Mouse (Mus musculus): ENCODE results near the gene Rab5a. TPM values are rescaled to one million over a fixed set of nuclear protein-coding genes. Genes with fewer than 3 reads are reported as not detected.
"Not testable (repeated sequence)": the region's sequence is repeated elsewhere in the genome, so short reads cannot be mapped to it uniquely, and the experiment has no call there.

The Rab5a gene
- polyA plus RNA-seq, 1 experiment from 2014 or later: 107 TPM

DNA sequence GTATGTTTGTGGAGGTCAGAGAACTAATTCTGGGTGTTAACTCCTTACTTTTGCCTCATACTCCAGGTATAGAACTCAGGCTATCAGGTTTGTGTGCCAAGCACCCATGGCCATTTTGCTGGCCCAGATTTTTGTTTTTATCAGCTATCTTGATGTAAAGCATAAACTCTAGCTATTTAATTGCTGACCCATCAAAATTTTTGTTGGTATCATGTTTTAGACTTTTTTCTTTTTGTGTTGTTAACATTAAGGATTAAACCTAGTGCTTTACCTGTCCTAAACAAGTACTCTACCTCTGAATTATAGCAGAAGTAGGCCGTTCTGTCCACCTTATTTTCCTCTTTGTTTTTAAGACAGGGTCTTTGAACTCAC, 10.0 kb downstream of the Rab5a start:
- no peak overlapping the region for H3K27ac ChIP-seq (replicated peaks)
- H3K9ac ChIP-seq: no peak overlapping the region
- H3K27me3 ChIP-seq: no peaks in the 10 kb centered on the region
- H3K36me3 ChIP-seq: peaks cover 53% of the 10 kb centered on the region
- H3K4me3 ChIP-seq: no peak overlapping the region
- no peaks in the 10 kb centered on the region for H3K4me1 ChIP-seq (replicated peaks)
- no peak overlapping the region for H3K4me2 ChIP-seq
- H3K9me3 ChIP-seq: no peaks in the 10 kb centered on the region
- WGBS: 95% methylated on average over 1 of the region's 1 CpGs
- no peak for ATAC-seq (ENCODE audit: low read depth)

DNA sequence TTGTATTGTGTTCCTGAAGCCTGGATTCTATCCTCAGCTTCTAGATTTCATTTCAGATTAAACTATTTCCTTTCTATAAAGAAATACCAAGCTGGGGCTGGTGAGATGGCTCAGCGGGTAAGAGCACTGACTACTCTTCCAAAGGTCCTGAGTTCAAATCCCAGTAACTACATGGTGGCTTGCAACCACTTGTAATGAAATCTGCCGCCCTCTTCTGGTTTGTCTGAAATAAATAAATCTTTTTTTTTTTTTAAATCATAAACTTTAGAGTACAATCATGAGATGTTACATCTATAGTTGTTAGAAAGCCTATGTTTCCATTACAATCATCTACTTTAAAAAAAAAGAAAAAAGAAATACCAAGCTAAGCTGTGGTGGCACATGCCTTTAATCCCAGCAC, 23.9 kb downstream of the Rab5a start:
- H3K27ac ChIP-seq (replicated peaks): no peak overlapping the region
- H3K4me1 ChIP-seq (replicated peaks): no peaks in the 10 kb centered on the region
- no peak overlapping the region for H3K4me2 ChIP-seq
- no peaks in the 10 kb centered on the region for H3K9me3 ChIP-seq
- H3K36me3 ChIP-seq: peaks cover 59% of the 10 kb centered on the region
- no peak overlapping the region for H3K9ac ChIP-seq
- no peaks in the 10 kb centered on the region for H3K27me3 ChIP-seq
- H3K4me3 ChIP-seq: no peak overlapping the region
- no peak for ATAC-seq (ENCODE audit: low read depth)
- WGBS: 96% methylated on average over 2 of the region's 2 CpGs

DNA sequence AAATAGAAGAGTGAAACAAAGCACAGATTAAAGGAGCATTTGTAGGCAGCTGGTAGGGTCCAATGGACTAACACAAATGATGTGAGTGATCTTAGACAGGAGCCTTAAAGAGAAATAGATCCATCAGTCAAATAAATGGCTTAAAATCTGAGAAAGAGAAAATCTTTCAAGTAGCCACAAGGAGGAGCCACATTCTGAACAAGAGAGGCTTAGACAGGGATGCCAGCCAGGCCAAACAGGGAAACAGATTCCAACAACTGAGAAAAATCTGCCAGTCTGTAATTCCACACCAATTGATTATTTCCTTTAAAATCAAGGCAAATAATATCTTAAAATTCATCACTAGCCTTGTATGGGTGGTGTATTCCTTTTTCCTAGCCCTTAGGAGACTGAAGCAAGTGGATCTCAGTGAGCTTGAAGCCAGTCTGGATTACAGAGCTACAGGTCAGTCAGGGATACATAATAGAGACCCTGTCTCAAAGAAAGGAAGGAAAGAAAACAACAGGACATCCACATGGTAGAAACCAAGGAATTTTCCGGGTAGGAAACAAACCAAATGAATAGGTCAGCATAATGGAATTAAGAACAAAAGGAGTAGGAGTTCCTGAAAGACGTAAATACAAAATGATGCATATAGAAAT, 33.4 kb downstream of the Rab5a start:
- 85% methylated on average over 2 of the region's 2 CpGs for WGBS
- H3K4me3 ChIP-seq: no peak overlapping the region
- peaks cover 19% of the 10 kb centered on the region; the same call in 1 of the 2 replicates for H3K36me3 ChIP-seq
- no peaks in the 10 kb centered on the region for H3K27me3 ChIP-seq
- ATAC-seq (ENCODE audit: low read depth): no peak
- H3K4me1 ChIP-seq (replicated peaks): no peaks in the 10 kb centered on the region
- no peak overlapping the region for H3K9ac ChIP-seq
- no peak overlapping the region for H3K4me2 ChIP-seq
- H3K27ac ChIP-seq (replicated peaks): no peak overlapping the region
- H3K9me3 ChIP-seq: no peaks in the 10 kb centered on the region

DNA sequence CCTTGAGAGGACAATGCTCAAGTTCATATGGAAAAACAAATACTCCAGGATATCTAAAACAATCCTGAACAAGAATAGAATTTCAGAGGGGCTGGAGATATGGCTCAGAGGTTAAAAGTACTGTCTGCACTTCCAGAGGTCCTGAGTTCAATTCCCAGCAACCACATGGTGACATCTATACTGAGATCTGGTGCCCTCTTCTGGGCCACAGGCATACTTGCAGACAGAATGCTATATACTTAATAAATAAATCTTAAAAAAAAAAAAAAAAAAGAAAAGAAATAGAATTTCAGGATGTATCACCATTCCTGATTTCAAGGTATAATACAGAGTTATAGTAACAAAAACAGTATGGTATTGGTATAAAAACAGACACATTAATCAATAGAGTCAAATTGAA, 40.3 kb downstream of the Rab5a start:
- Histone ChIP-seq H3K9ac (no peak overlapping the region), H3K9me3 (no peaks in the 10 kb centered on the region), H3K27me3 (no peaks in the 10 kb centered on the region), H3K27ac (replicated peaks) (no peak overlapping the region), H3K36me3 (peaks cover 16% of the 10 kb centered on the region; the same call in 1 of the 2 replicates), H3K4me2 (no peak overlapping the region), H3K4me1 (replicated peaks) (no peaks in the 10 kb centered on the region), H3K4me3 (no peak overlapping the region)
- ATAC-seq (ENCODE audit: low read depth): no peak

DNA sequence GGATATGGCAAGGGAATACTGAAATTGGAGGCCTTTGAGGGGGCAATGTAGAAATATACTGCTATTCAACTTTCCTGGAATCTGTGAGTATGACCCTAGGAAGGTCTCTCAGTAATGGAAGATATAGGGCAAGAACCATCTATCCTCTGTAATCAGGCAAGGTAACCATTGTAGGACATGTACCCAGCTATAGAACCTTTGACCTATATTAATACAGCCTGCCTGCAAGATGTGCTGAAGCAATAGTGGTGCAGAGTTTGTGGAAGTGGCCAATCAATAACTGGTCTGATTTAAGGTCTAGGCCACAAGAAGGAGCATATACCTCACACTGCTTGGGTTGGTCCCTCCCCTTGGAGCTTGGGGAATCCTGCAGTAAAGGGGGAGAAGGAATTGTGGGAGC, 41.5 kb downstream of the Rab5a start:
- no peak overlapping the region for H3K4me3 ChIP-seq
- peaks cover 9% of the 10 kb centered on the region; the same call in 1 of the 2 replicates for H3K36me3 ChIP-seq
- no peaks in the 10 kb centered on the region for H3K27me3 ChIP-seq
- H3K9me3 ChIP-seq: no peaks in the 10 kb centered on the region
- H3K4me2 ChIP-seq: no peak overlapping the region
- H3K9ac ChIP-seq: no peak overlapping the region
- no peaks in the 10 kb centered on the region for H3K4me1 ChIP-seq (replicated peaks)
- no peak for ATAC-seq (ENCODE audit: low read depth)
- H3K27ac ChIP-seq (replicated peaks): no peak overlapping the region

DNA sequence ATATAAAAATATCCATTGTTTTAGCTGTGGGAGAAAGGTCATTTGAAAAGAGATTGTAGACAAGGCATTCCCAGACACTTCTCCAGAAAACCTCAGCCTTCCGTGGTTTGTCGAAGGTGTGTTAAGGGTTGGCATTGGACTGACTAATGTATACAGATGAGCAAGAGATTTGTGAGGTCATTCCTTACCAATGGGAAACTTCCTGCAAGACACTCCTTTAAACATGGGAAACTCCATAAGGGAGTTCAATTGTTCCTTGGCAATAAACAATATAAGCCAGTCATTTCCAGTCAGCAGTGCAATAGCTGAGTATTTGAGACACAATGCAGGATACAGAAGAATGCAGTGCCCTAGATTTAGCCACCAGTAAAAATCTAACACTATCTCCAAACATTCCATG, 49.0 kb downstream of the Rab5a start:
- 91% methylated on average over 2 of the region's 2 CpGs for WGBS
- Histone ChIP-seq H3K4me2 (no peak overlapping the region), H3K36me3 (no peaks in the 10 kb centered on the region), H3K9ac (no peak overlapping the region), H3K9me3 (no peaks in the 10 kb centered on the region), H3K4me3 (no peak overlapping the region), H3K4me1 (replicated peaks) (no peaks in the 10 kb centered on the region), H3K27ac (replicated peaks) (no peak overlapping the region), H3K27me3 (no peaks in the 10 kb centered on the region)
- ATAC-seq (ENCODE audit: low read depth): no peak

DNA sequence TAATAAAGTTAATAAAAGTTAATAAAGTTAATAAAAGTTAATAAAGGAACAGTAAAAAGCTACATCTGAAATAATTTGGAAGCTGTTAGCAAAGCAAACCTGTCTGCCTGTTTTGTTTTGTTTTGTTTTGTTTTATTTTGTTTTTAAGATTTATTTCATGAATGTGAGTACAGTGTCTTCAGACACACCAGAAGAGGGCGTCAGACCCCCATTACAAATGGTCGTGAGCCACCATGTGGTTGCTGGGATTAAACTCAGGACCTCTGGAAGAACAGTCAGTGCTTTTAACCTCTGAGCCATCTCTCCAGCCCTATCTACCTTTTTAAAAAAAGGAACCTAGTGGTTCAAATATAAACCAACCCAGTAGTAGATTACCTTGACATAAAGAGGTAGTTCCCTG, 52.1 kb downstream of the Rab5a start:
- no peak for ATAC-seq (ENCODE audit: low read depth)

DNA sequence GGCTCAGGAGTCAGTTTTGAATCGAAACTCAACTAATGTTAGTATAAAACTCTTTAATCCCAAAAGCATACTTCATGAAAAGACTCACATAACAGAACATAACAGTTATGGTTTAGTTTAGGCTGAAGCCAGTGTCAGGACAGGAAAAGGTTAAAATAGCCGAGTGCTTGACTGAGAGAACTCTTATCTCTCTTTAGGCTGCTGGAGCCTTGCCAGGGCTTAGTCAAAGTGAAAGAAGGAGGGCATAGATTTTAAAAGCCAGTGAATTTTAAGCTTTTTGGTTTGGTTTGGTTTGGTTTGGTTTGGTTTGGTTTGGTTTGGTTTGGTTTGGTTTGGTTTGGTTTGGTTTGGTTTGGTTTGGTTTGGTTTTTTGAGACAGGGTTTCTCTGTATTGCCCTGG, 53.4 kb downstream of the Rab5a start:
- H3K4me3 ChIP-seq: no peak overlapping the region
- 76% methylated on average over 2 of the region's 2 CpGs for WGBS
- H3K9ac ChIP-seq: no peak overlapping the region
- no peak overlapping the region for H3K27ac ChIP-seq (replicated peaks)
- H3K4me2 ChIP-seq: no peak overlapping the region
- H3K4me1 ChIP-seq (replicated peaks): no peaks in the 10 kb centered on the region
- H3K36me3 ChIP-seq: no peaks in the 10 kb centered on the region
- no peaks in the 10 kb centered on the region for H3K9me3 ChIP-seq
- H3K27me3 ChIP-seq: no peaks in the 10 kb centered on the region
- ATAC-seq (ENCODE audit: low read depth): no peak

More for the DNA sequence above, 52.1 kb downstream of the Rab5a start:
- H3K9me3 ChIP-seq: no peaks in the 10 kb centered on the region
- no peak overlapping the region for H3K4me3 ChIP-seq
- H3K36me3 ChIP-seq: no peaks in the 10 kb centered on the region
- no peaks in the 10 kb centered on the region for H3K4me1 ChIP-seq (replicated peaks)
- no peak overlapping the region for H3K27ac ChIP-seq (replicated peaks)
- no peak overlapping the region for H3K4me2 ChIP-seq
- no peaks in the 10 kb centered on the region for H3K27me3 ChIP-seq
- WGBS: 55% methylated on average over 2 of the region's 2 CpGs
- H3K9ac ChIP-seq: no peak overlapping the region

DNA sequence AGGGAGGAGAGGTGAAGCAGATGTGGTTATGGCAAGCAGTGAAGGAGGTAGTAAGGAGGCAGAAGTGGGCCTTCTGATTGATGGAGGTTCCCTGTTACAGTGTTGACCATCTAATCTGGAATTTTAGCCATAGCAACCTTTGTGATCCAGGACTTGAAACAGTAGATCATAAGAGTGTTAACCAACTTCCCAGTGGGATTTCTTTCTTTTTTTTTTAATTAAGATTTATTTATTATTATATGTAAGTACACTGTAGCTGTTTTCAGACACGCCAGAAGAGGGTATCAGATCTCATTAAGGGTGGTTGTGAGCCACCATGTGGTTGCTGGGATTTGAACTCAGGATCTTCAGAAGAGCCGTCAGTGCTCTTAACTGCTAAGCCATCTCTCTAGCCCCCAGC, 60.3 kb downstream of the Rab5a start, which contains the start of gene Pp2d1:
Gene Pp2d1, minus strand, starts transcription at position 101 of the 400 bp plus-strand sequence.
- WGBS: 74% methylated on average over 2 of the region's 2 CpGs
- H3K9me3 ChIP-seq; H3K4me2 ChIP-seq; H3K4me1 ChIP-seq (replicated peaks); H3K27ac ChIP-seq (replicated peaks); H3K27me3 ChIP-seq; H3K9ac ChIP-seq; H3K36me3 ChIP-seq; ATAC-seq (ENCODE audit: low read depth); H3K4me3 ChIP-seq: not testable (repeated sequence)

DNA sequence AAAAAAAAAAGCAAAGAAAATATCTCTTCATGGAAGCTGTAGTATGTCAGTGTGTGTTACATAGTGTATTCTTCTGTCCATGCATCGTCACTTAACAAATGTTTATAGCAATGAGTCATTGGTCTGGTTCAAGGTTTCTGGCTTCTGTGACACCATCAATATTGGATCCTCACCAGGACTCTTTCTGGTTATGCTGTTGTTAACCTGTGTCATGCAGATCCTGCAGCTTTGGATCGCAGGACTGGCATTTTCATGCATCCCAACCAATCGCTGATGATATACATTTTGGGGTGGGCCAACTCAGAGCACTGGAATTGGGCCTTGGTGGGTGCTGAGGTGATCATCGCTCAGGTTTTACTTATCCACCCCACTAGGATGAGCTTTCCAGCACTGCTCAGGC, 63.5 kb downstream of the Rab5a start:
- H3K9me3 ChIP-seq: no peaks in the 10 kb centered on the region
- H3K9ac ChIP-seq: no peak overlapping the region
- H3K36me3 ChIP-seq: no peaks in the 10 kb centered on the region
- WGBS: 95% methylated on average over 4 of the region's 4 CpGs
- no peaks in the 10 kb centered on the region for H3K4me1 ChIP-seq (replicated peaks)
- no peak overlapping the region for H3K27ac ChIP-seq (replicated peaks)
- H3K4me2 ChIP-seq: no peak overlapping the region
- ATAC-seq (ENCODE audit: low read depth): no peak
- no peak overlapping the region for H3K4me3 ChIP-seq
- no peaks in the 10 kb centered on the region for H3K27me3 ChIP-seq

DNA sequence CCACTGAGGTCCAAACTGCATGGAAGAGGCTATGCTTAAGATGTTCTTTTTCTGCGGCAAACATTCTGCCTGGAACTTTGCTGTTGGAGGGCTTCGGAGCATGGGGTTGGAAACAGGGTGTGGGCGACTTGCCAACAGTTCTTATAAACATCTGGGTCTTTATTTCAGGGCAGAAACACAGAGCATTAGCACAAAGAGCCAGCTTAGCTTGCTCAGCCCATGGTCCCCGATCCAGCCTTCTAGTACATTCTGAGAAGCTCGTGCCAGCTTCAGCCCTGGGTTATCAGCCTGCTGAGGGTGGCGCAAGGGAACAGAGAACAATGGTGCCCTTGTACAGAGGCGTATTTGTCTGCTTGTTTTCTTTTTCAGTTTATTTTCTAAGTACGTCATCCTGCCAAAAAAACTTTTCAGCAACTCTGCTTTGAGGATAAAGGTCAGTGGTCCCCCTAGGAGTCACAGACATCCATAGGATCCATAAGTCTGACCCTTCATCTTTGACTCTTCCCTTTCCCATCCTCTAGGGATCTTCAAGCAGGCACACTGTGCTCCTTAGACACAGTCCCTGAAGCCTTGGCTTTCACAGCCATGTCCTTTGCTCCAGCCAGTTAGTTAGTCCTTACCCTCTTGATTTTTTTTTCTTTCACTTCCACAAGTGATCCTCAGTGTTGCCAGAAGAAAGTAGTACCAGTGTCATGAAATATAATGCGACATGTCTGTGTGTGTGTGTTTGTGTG, 64.7 kb downstream of the Rab5a start:
- H3K4me3 ChIP-seq: no peak overlapping the region
- no peak overlapping the region for H3K4me2 ChIP-seq
- ATAC-seq (ENCODE audit: low read depth): no peak
- H3K27ac ChIP-seq (replicated peaks): no peak overlapping the region
- H3K9me3 ChIP-seq: no peaks in the 10 kb centered on the region
- no peaks in the 10 kb centered on the region for H3K36me3 ChIP-seq
- H3K27me3 ChIP-seq: no peaks in the 10 kb centered on the region
- 71% methylated on average over 9 of the region's 9 CpGs for WGBS
- no peak overlapping the region for H3K9ac ChIP-seq
- H3K4me1 ChIP-seq (replicated peaks): no peaks in the 10 kb centered on the region

DNA sequence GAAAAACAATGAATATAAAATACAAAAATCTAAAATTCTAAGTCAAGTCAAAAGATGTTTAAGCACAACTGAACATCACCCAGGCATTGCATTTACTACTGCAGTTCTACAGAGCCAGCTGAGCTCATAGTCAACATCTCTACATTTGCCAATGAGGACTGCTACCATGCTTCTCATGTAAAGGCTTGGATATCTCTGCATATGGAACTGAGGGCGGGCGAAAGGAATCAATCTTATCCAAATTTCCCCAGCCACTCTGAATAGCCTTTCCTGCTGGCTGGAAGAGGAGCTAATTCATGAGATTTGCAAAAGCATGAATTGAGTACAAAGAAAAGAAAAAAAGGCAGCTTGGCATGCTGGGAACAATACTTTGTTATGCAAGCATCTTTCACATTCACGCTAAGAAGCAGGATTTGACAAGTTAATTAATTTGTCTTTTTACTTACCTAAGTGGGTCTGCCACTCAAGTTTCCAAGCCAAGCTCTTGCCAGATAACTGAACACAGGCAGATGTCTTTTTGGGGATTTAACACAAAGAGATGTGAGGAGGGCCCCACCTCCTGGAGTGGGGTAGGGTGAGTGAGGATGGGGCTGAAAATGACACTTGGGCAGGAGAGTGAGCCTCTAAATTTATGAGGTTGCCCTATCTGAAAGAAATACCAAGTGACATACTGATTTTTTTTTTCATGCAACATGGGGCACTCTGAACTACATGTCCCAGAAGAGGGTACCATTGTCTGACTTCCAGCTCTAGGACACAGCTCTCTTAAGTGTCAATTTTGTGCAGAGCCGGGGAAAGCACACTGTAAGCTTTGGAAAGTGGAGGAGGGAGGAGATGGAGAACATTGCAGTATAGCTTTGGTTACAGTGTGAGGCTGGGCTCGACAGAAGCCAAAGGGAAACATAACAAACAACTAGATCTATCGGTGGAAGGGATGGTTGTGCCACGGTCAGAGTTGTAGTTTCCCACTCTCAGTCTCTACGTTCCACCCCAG, 72.6 kb downstream of the Rab5a start:
- 64% methylated on average over 8 of the region's 8 CpGs for WGBS
- no peak overlapping the region for H3K27ac ChIP-seq (replicated peaks)
- no peak overlapping the region for H3K9ac ChIP-seq
- H3K9me3 ChIP-seq: no peaks in the 10 kb centered on the region
- H3K4me2 ChIP-seq: no peak overlapping the region
- no peak for ATAC-seq (ENCODE audit: low read depth)
- H3K36me3 ChIP-seq: no peaks in the 10 kb centered on the region
- no peaks in the 10 kb centered on the region for H3K27me3 ChIP-seq
- H3K4me3 ChIP-seq: no peak overlapping the region
- no peaks in the 10 kb centered on the region for H3K4me1 ChIP-seq (replicated peaks)

All from neural tube, embryonic 13.5 days (tissue).